Mouse (Mus musculus) spleen, adult 2 months (tissue): Measurements from ENCODE around the gene Crmp1.

Experiments
- CTCF ChIP-seq: fragments of 200-500 bp; IDR thresholded peaks from 2 replicates; pipeline ENCODE4 v1.5.1; 2011; ENCODE audit warnings: mild to moderate bottlenecking, inconsistent platforms; ENCODE audit not compliant: insufficient read depth, insufficient read length, insufficient replicate concordance; ENCODE audit errors: extremely low read depth
- POLR2A ChIP-seq: fragments of 200-500 bp; IDR thresholded peaks from 2 replicates; pipeline ENCODE4 v1.6.1; 2011; ENCODE audit warnings: low read depth, low read length, inconsistent platforms

GRCm38 (mm10) chr5:37263816-37264215 lies 22.1 kb downstream of the Crmp1 start:
- no peak for TF ChIP-seq CTCF
- no peak for TF ChIP-seq POLR2A
